Mouse (Mus musculus) heart, embryonic 12.5 days (tissue): ENCODE results near the gene Vmn1r132. TPM values are rescaled to one million over a fixed set of nuclear protein-coding genes. Genes with fewer than 3 reads are reported as not detected.
"Not testable (repeated sequence)": the region's sequence is repeated elsewhere in the genome, so short reads cannot be mapped to it uniquely, and the experiment has no call there.

Experiments used
- ATAC-seq: fragments of 200-750 bp; cut with Nextera tagmentation; 2 replicates; pipeline ENCODE4 v1.8.0; 2017; ENCODE audit warnings: moderate TSS enrichment, moderate library complexity; ENCODE audit not compliant: insufficient number of reproducible peaks, low FRiP score
- H3K27ac ChIP-seq: fragments of 300-500 bp; sonication (generic); 2 replicates; pipeline ENCODE4 v1.5.1; 2016; ENCODE audit warnings: mild to moderate bottlenecking, moderate library complexity; ENCODE audit not compliant: poor library complexity, severe bottlenecking
- H3K27me3 ChIP-seq: fragments of 300-500 bp; sonication (generic); replicated peaks from 2 replicates; pipeline ENCODE4 v1.6.1; 2016; ENCODE audit warnings: mild to moderate bottlenecking, moderate library complexity
- H3K36me3 ChIP-seq: fragments of 300-500 bp; sonication (generic); 2 replicates; pipeline ENCODE4 v1.6.1; 2016; ENCODE audit warnings: mild to moderate bottlenecking, moderate library complexity
- H3K4me1 ChIP-seq: fragments of 300-500 bp; sonication (generic); replicated peaks from 2 replicates; pipeline ENCODE4 v1.6.1; 2016; ENCODE audit warnings: mild to moderate bottlenecking
- H3K4me2 ChIP-seq: fragments of 300-500 bp; sonication (generic); 2 replicates; pipeline ENCODE4 v1.6.1; 2016; ENCODE audit warnings: mild to moderate bottlenecking, moderate library complexity
- H3K4me3 ChIP-seq: fragments of 300-500 bp; sonication (generic); 2 replicates; pipeline ENCODE4 v1.5.1; 2016; ENCODE audit warnings: mild to moderate bottlenecking
- H3K9ac ChIP-seq: fragments of 300-500 bp; sonication (generic); 2 replicates; pipeline ENCODE4 v1.6.1; 2016; ENCODE audit warnings: mild to moderate bottlenecking, moderate library complexity
- H3K9me3 ChIP-seq: fragments of 300-500 bp; sonication (generic); replicated peaks from 2 replicates; pipeline ENCODE4 v1.6.1; 2016; ENCODE audit warnings: mild to moderate bottlenecking, moderate library complexity
- WGBS: fragments of 180-500 bp; shearing (Covaris S2); methylation state at CpG from one replicate; pipeline ENCODE4 v1.1.7; 2016; 5-methylcytosine and 5-hydroxymethylcytosine counted together
- polyA plus RNA-seq: library from polyadenylated mRNA; unstranded; fragments of >200 nt; fragmentation: Nextera tagmentation; extraction: Ambion mirVana; gene quantifications from 2 replicates; pipeline ENCODE4 v1.2.1, GENCODE M21; 2016

Vmn1r132 gene
- polyA plus RNA-seq: not detected in 2 replicates

DNA sequence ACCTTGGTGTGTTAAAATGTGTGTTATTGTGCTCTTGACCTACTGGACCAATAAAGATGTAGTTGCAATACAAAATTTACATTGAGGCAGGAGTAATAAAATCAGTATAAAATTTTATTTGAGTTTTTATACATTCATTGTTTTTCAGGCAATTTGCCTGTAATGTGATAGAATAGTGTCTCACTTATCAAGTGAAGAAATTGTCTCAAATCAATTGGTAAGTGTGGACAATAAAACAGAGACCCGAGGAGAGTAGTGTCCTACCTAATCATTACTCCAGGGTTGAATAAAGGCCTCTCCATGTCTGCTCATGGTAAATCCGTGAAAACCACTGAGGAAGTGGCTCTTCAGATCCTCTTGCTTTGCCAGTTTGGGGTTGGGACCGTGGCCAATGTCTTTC is at the start of gene Vmn1r132:
Gene Vmn1r132 (plus strand): TSS at position 301 of the 400 bp plus-strand sequence.
- not testable (repeated sequence) for H3K9me3 ChIP-seq, ATAC-seq, H3K27ac ChIP-seq, H3K4me1 ChIP-seq, H3K4me2 ChIP-seq, H3K9ac ChIP-seq, H3K27me3 ChIP-seq, H3K36me3 ChIP-seq, H3K4me3 ChIP-seq
- no CpG with 5 or more reads among the region's 3 CpGs for WGBS

Other genes starting within 250 kb of the Vmn1r132 start
- gene Gm6882, start 181.3 kb upstream of the Vmn1r132 start, polyA plus RNA-seq: not detected in 2 replicates
- gene Vmn1r130, start 102.3 kb upstream of the Vmn1r132 start, polyA plus RNA-seq: not detected in 2 replicates
- not detected in 2 replicates for gene Vmn1r131, start 68.0 kb upstream of the Vmn1r132 start, polyA plus RNA-seq
- gene Gm4175, start 147.4 kb downstream of the Vmn1r132 start, polyA plus RNA-seq: not detected in 2 replicates
- gene Gm4177, start 182.6 kb downstream of the Vmn1r132 start, polyA plus RNA-seq: not detected in 2 replicates
- gene Vmn1r135, start 218.3 kb downstream of the Vmn1r132 start, polyA plus RNA-seq: not detected in 2 replicates
- gene Gm5725, start 230.2 kb downstream of the Vmn1r132 start, polyA plus RNA-seq: not detected in 2 replicates